Mouse (Mus musculus) erythroblast, adult 5-6 weeks (primary cell): Measurements from ENCODE around the gene Obox6. TPM values are rescaled to one million over a fixed set of nuclear protein-coding genes. Genes with fewer than 3 reads are reported as not detected.

Source experiments
- ATAC-seq: replicated peaks from 2 replicates; pipeline ENCODE4 v1.8.0; 2016; ENCODE audit warnings: moderate number of reproducible peaks, mild to moderate bottlenecking, moderate TSS enrichment, inconsistent platforms; ENCODE audit not compliant: poor library complexity, low FRiP score, severe bottlenecking
- total RNA-seq, 2 experiments: library from RNA; stranded (forward) in 1 of 2; stranded (reverse) in 1 of 2; fragments of 150-400 nt in 1 of 2; fragments of 200-764, 138-1000 nt in 1 of 2; gene quantifications; 2 replicates each; pipeline versions ENCODE4 v1.2.3 to v1.2.4; 2015 to 2017; ENCODE audit warnings: low replicate concordance in 2 of 2

The Obox6 gene
- total RNA-seq (2015; ENCODE audit: low replicate concordance) (not detected in 2 replicates), total RNA-seq (2017; ENCODE audit: low replicate concordance) (not detected in 2 replicates)

DNA sequence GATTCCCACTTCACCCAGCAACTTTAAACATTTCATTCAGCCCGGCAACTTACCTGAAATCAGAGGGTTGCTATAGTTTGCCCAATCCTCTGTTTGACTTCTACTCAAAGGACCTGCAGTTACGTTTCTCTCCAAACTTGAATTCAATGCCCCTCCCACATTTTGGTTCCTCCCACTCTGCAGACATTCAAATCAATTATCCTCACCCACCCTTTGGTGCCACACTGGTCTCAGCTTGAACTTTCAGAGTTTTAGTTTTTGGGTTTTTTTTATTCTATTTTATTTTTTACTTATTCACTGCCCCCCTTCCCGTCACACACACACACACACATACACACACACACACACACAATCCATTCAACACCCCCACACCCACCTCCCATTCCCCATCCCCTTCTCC is at the start of gene Obox6:
Obox6 (minus strand) TSS at position 101 of the 400 bp plus-strand sequence.
- ATAC-seq, result no peak

DNA sequence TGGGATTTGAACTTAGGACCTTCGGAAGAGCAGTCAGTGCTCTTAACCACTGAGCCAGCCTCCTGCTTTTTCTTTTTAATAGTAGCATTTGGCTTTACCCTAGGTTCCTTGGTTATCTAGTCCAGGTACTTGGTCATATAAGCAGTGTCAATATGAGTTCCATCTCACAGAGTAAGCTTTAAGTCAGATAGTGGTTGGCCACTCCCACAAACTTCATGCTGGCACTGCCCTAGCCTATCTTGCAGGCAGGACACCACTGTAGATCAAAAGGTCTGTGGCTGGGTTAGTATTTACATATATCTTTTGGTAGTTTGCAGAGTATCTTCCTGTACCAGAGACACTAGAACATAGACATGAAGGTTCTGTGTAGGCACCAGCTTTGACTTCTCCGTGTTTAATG is 44.6 kb upstream of the Obox6 start:
- ATAC-seq, result peak; percentile 74; the same call in 1 of the 2 replicates

DNA sequence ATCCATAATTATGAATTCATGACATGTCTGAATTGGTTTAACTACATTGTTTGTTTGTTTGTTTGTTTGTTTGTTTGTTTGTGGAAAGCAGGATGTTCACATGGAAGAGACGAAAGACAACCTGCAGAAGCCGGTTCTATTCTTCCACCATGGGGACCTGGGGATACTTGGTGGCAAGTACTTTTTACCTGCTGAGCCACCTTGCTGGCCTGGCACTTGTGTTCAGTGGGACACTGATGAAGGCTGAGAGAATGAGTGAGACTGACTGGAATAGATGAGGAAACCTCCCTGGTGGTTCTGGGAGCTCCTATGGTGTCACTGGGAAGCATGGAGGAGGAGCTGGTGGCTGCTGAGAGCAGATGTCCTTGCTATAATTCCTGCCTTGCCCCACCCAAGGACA is 42.8 kb upstream of the Obox6 start, which contains the start of gene Crxos:
Crxos (plus strand) TSS at position 301 of the 400 bp plus-strand sequence.
- ATAC-seq, result no peak

- ATAC-seq, result no peak
These were observed 42.4 kb upstream of the Obox6 start for GRCm38 (mm10) chr7:15881831-15882230.

GRCm38 (mm10) chr7:15881388-15881787 is 41.9 kb upstream of the Obox6 start:
- ATAC-seq, result no peak

GRCm38 (mm10) chr7:15879756-15880155 is 40.3 kb upstream of the Obox6 start, which contains the start of gene Crx:
TSS of gene Crx (minus strand) at chr7:15879968.
- ATAC-seq, result no peak

GRCm38 (mm10) chr7:15864104-15864503 is 24.6 kb upstream of the Obox6 start:
- ATAC-seq, result no peak

GRCm38 (mm10) chr7:15859657-15860056 is 20.2 kb upstream of the Obox6 start:
- no peak for ATAC-seq

Other genes starting within 250 kb of the Obox6 start
- not detected in 2 replicates for gene Obox3, start 199.8 kb downstream of the Obox6 start, total RNA-seq (2015; ENCODE audit: low replicate concordance)
- gene Obox3, start 199.8 kb downstream of the Obox6 start, total RNA-seq (2017; ENCODE audit: low replicate concordance), result not detected in 2 replicates
- not detected in 2 replicates for gene Obox5, start 89.5 kb downstream of the Obox6 start, total RNA-seq (2015; ENCODE audit: low replicate concordance)
- not detected in 2 replicates for gene Obox5, start 89.5 kb downstream of the Obox6 start, total RNA-seq (2017; ENCODE audit: low replicate concordance)
- gene Crx, start 40.3 kb upstream of the Obox6 start, total RNA-seq (2015; ENCODE audit: low replicate concordance), result not detected in 2 replicates
- gene Crx, start 40.3 kb upstream of the Obox6 start, total RNA-seq (2017; ENCODE audit: low replicate concordance), result not detected in 2 replicates
- gene Crxos, start 42.9 kb upstream of the Obox6 start, total RNA-seq (2015; ENCODE audit: low replicate concordance), result not detected in 2 replicates
- not detected in 2 replicates for gene Crxos, start 42.9 kb upstream of the Obox6 start, total RNA-seq (2017; ENCODE audit: low replicate concordance)
- 36.8 and 50.1 TPM in 2 replicates for gene Selenow, start 82.7 kb upstream of the Obox6 start, total RNA-seq (2015; ENCODE audit: low replicate concordance)
- 7.5 and 11.2 TPM in 2 replicates for gene Selenow, start 82.7 kb upstream of the Obox6 start, total RNA-seq (2017; ENCODE audit: low replicate concordance)
- gene Nop53, start 106.4 kb upstream of the Obox6 start, total RNA-seq (2015; ENCODE audit: low replicate concordance), result 14.6 and 17.3 TPM in 2 replicates
- 60.2 and 75.8 TPM in 2 replicates for gene Nop53, start 106.4 kb upstream of the Obox6 start, total RNA-seq (2017; ENCODE audit: low replicate concordance)
- 0.21 and 0.58 TPM in 2 replicates for gene Ehd2, start 127.9 kb upstream of the Obox6 start, total RNA-seq (2015; ENCODE audit: low replicate concordance)
- gene Ehd2, start 127.9 kb upstream of the Obox6 start, total RNA-seq (2017; ENCODE audit: low replicate concordance), result 0.09 and 0.14 TPM in 2 replicates
- gene Bicra, start 208.2 kb upstream of the Obox6 start, total RNA-seq (2015; ENCODE audit: low replicate concordance), result 6.5 and 20.9 TPM in 2 replicates
- gene Bicra, start 208.2 kb upstream of the Obox6 start, total RNA-seq (2017; ENCODE audit: low replicate concordance), result 0.14 and 2.2 TPM in 2 replicates
- gene Zfp541, start 222.1 kb upstream of the Obox6 start, total RNA-seq (2015; ENCODE audit: low replicate concordance), result not detected in 2 replicates
- 0.28 TPM in 1 of 2 replicates, not detected in the other for gene Zfp541, start 222.1 kb upstream of the Obox6 start, total RNA-seq (2017; ENCODE audit: low replicate concordance)